Mouse (Mus musculus) embryonic facial prominence, embryonic 14.5 days (tissue): ENCODE results near the gene Sbno2. TPM values are rescaled to one million over a fixed set of nuclear protein-coding genes. Genes with fewer than 3 reads are reported as not detected.

Experiments used
- ATAC-seq: fragments of 200-750 bp; cut with Nextera tagmentation; 2 replicates; pipeline ENCODE4 v1.8.0; 2017; ENCODE audit warnings: low read depth, moderate number of reproducible peaks, moderate TSS enrichment
- DNase-seq: peaks from one replicate; pipeline ENCODE4 v3.0.0-alpha.2; 2015; ENCODE audit warnings: low spot score
- H3K27ac ChIP-seq: fragments of 300-500 bp; sonication (generic); replicated peaks from 2 replicates; pipeline ENCODE4 v1.5.1; 2014; ENCODE audit warnings: low read depth, mild to moderate bottlenecking, low read length, moderate library complexity
- H3K27me3 ChIP-seq: fragments of 300-500 bp; sonication (generic); replicated peaks from 2 replicates; pipeline ENCODE4 v1.6.1; 2014; ENCODE audit warnings: low read length; ENCODE audit not compliant: control insufficient read depth, insufficient read depth
- H3K36me3 ChIP-seq: fragments of 300-500 bp; sonication (generic); 2 replicates; pipeline ENCODE4 v1.6.1; 2014; ENCODE audit warnings: low read length, mixed read lengths; ENCODE audit not compliant: control insufficient read depth, insufficient read depth
- H3K4me1 ChIP-seq: fragments of 300-500 bp; sonication (generic); 2 replicates; pipeline ENCODE4 v1.6.1; 2014; ENCODE audit warnings: antibody characterized with exemption, low read length; ENCODE audit not compliant: control insufficient read depth, insufficient read depth
- H3K4me2 ChIP-seq: fragments of 300-500 bp; sonication (generic); 2 replicates; pipeline ENCODE4 v1.6.1; 2014; ENCODE audit warnings: low read depth, mild to moderate bottlenecking, low read length, moderate library complexity, mixed read lengths
- H3K4me3 ChIP-seq: fragments of 300-500 bp; sonication (generic); 2 replicates; pipeline ENCODE4 v1.5.1; 2014; ENCODE audit warnings: low read depth, mild to moderate bottlenecking, low read length
- H3K9ac ChIP-seq: fragments of 300-500 bp; sonication (generic); 2 replicates; pipeline ENCODE4 v1.6.1; 2014; ENCODE audit warnings: low read depth, mild to moderate bottlenecking, low read length, moderate library complexity, mixed read lengths
- H3K9me3 ChIP-seq: fragments of 300-500 bp; sonication (generic); 2 replicates; pipeline ENCODE4 v1.6.1; 2016; ENCODE audit warnings: low read length; ENCODE audit not compliant: control insufficient read depth
- WGBS: fragments of 180-500 bp; shearing (Covaris S2); extraction: QIAGEN DNeasy Blood & Tissue Kit; methylation state at CpG from one replicate; pipeline ENCODE4 v1.1.7; 2014; 5-methylcytosine and 5-hydroxymethylcytosine counted together
- polyA plus RNA-seq: library from polyadenylated mRNA; unstranded; fragments of >200 nt; fragmentation: Nextera tagmentation; extraction: Ambion mirVana; gene quantifications from 2 replicates; pipeline ENCODE4 v1.2.1, GENCODE M21; 2014

The Sbno2 gene
- polyA plus RNA-seq, 1 experiment from 2014 or later, result 14.1 TPM

DNA sequence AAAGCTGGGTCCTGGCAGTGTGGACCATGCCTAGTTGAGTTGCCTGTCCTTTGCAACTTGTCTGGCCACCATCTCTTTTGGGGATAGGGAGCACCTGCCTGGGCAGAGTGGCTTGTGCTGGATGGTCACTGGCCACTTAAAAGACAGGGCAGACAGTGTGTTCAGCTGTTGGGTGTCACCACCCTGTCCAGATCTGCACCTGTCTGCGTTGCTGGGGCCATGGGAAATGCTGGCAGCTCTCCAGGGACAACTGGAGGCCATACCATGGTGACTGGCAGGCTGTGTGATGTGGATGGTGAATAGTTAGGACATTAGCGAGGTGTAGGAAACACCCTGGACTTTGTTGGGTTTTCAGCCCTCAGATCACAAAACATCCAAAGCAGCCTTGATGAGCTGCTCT, 14.8 kb upstream of the Sbno2 start:
- Histone ChIP-seq H3K9me3 (no peaks in the 10 kb centered on the region), H3K36me3 (peaks cover 54% of the 10 kb centered on the region), H3K27ac (no peak overlapping the region), H3K4me2 (no peak overlapping the region), H3K27me3 (no peaks in the 10 kb centered on the region), H3K9ac (no peak overlapping the region), H3K4me3 (no peak overlapping the region), H3K4me1 (peaks cover 15% of the 10 kb centered on the region)
- ATAC-seq (no peak), DNase-seq (no peak)
- 79% methylated on average over 2 of the region's 2 CpGs for WGBS

DNA sequence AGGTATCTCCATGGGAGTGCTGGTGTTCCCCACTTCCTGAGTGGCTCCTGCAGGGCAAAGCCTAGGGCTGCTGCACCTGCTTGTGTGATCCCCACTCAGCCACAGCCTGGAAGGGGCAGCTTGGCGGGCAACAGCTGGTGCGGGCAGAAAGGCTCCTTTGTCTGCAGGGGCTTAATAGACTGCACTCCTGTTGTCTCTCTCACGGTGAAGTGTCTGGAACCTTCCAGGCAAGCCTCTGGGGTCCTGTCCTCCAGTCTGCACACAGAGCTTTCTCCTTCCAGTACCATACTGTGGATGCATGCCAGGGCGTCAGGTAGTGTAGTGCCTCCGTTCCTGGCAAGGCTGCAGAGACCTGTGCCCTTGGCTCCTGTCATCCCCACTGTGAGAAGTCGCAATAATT, 13.2 kb upstream of the Sbno2 start:
- peak overlapping the region; percentile 90 for H3K4me2 ChIP-seq
- no peak for ATAC-seq
- peak overlapping the region; percentile 28; the same call in 1 of the 2 replicates for H3K27ac ChIP-seq
- no peak for DNase-seq
- WGBS, result 60% methylated on average over 6 of the region's 6 CpGs
- H3K36me3 ChIP-seq, result peaks cover 38% of the 10 kb centered on the region
- H3K9me3 ChIP-seq, result no peaks in the 10 kb centered on the region
- H3K4me3 ChIP-seq, result peak overlapping the region; percentile 99
- no peaks in the 10 kb centered on the region for H3K27me3 ChIP-seq
- H3K9ac ChIP-seq, result peak overlapping the region; percentile 95
- H3K4me1 ChIP-seq, result peaks cover 15% of the 10 kb centered on the region

DNA sequence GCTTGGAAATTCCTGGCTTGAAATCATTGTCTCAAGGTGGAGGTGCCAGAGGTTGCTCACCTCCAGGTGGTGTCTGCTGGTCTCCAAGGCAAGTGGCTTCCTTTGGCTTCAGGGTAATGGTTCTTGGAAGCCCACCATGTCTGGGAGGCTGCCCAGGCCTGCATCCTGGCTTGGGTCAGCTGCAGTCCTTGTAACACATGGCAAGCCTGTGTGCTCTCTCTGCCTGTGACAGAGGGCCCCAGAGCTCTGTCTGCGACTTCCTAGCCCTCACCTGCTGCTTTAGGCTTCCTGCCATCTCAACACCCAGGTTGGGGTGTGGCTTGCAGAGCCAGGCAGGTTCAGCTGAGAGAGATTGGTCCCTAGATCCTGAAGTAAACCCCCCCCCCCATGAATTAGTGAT, 12.4 kb upstream of the Sbno2 start:
- Histone ChIP-seq H3K9me3 (no peaks in the 10 kb centered on the region), H3K4me2 (peak overlapping the region; percentile 90), H3K4me1 (peaks cover 15% of the 10 kb centered on the region), H3K27ac (peak overlapping the region; percentile 28), H3K9ac (peak overlapping the region; percentile 95), H3K27me3 (no peaks in the 10 kb centered on the region), H3K4me3 (peak overlapping the region; percentile 99), H3K36me3 (peaks cover 37% of the 10 kb centered on the region)
- ATAC-seq (no peak), DNase-seq (no peak)
- 58% methylated on average over 1 of the region's 1 CpGs for WGBS

DNA sequence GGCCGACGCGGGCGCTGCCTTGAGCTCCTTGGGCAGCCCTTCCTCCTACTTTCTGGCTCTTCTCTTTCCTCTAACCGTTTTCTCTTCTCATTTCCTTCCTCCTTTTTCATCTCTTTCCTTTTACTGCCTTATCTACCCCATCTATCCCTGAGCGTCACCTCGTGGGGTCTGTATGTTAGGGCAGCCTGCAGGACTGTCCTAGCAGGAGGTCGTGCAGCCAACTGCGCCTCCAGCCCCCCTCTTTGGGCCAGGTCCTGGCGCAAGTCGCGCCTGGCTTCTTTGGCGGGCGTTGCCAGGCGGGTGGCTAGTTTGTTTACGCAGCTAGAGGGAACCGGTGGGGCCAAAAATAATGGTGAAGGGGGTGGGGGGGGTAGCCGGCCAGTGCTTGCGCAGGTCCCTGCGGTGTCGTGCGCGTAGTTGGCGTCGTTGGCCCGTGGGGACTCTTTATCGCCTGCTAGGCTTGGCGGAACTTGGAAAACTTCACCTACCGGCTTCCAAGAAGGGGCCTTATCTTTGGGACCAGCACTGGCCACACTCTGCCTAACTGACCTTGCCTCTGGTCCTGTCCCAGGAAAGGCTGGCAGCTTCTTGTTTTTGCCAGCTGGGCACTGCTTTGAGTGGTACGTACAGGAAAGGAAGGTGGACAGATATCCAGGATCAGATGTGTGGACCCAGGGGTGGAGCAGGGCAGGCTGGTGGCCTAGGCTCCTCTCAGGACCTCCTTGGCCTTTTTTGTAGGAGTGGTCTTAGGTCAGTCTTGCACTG, 11.7 kb upstream of the Sbno2 start:
- ATAC-seq (no peak), DNase-seq (no peak)
- Histone ChIP-seq H3K9ac (peak overlapping the region; percentile 95), H3K4me3 (peak overlapping the region; percentile 99), H3K36me3 (peaks cover 35% of the 10 kb centered on the region), H3K9me3 (no peaks in the 10 kb centered on the region), H3K27me3 (no peaks in the 10 kb centered on the region), H3K4me2 (peak overlapping the region; percentile 90), H3K4me1 (peaks cover 15% of the 10 kb centered on the region), H3K27ac (peak overlapping the region; percentile 28; the same call in 1 of the 2 replicates)
- WGBS, result 2% methylated on average over 27 of the region's 30 CpGs

DNA sequence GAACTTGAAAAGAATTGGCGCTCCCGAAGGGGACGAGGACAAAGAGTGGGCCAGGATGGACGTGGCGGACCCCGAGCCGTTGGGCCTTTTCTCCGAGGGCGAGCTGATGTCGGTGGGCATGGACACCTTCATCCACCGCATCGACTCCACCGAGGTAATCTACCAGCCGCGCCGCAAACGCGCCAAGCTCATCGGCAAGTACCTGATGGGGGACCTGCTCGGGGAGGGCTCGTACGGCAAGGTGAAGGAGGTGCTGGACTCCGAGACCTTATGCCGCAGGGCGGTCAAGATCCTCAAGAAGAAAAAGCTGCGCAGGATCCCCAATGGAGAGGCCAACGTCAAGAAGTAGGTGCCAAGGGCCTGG, 11.2 kb upstream of the Sbno2 start:
- Histone ChIP-seq H3K4me1 (peaks cover 15% of the 10 kb centered on the region), H3K4me3 (peak overlapping the region; percentile 99), H3K9ac (peak overlapping the region; percentile 95), H3K27me3 (no peaks in the 10 kb centered on the region), H3K4me2 (peak overlapping the region; percentile 90), H3K36me3 (peaks cover 30% of the 10 kb centered on the region), H3K9me3 (no peaks in the 10 kb centered on the region), H3K27ac (no peak overlapping the region)
- ATAC-seq (no peak), DNase-seq (no peak)
- under 1% methylated on average over 26 of the region's 27 CpGs for WGBS

DNA sequence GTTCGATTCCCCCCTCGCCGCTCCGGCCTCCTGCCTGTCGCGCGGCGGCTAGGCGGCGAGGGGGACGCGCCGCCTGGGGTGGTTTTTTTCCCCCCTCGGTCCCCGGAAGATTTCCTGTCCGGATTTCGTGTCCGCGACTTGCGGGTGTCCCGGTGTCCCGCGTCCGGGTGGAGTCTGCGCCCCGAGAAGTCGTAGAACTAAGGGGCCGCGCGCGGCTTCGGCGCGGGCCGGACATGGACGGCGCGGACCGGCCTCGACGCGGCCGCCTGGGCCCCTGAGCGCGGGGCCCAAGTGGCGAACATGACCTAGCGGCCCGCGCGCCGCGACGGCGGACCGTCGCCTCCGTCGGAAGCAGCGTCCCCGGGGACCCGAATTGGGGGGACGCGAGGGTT, 10.6 kb upstream of the Sbno2 start:
- H3K36me3 ChIP-seq, result peaks cover 24% of the 10 kb centered on the region; the same call in 1 of the 2 replicates
- no peaks in the 10 kb centered on the region for H3K9me3 ChIP-seq
- peak overlapping the region; percentile 84 for H3K27ac ChIP-seq
- peak overlapping the region; percentile 95 for H3K9ac ChIP-seq
- WGBS, result 0% methylated on average over 46 of the region's 63 CpGs
- H3K4me1 ChIP-seq, result peaks cover 15% of the 10 kb centered on the region
- H3K4me2 ChIP-seq, result peak overlapping the region; percentile 90
- DNase-seq (no peak), ATAC-seq (no peak)
- H3K27me3 ChIP-seq, result no peaks in the 10 kb centered on the region
- peak overlapping the region; percentile 99 for H3K4me3 ChIP-seq

DNA sequence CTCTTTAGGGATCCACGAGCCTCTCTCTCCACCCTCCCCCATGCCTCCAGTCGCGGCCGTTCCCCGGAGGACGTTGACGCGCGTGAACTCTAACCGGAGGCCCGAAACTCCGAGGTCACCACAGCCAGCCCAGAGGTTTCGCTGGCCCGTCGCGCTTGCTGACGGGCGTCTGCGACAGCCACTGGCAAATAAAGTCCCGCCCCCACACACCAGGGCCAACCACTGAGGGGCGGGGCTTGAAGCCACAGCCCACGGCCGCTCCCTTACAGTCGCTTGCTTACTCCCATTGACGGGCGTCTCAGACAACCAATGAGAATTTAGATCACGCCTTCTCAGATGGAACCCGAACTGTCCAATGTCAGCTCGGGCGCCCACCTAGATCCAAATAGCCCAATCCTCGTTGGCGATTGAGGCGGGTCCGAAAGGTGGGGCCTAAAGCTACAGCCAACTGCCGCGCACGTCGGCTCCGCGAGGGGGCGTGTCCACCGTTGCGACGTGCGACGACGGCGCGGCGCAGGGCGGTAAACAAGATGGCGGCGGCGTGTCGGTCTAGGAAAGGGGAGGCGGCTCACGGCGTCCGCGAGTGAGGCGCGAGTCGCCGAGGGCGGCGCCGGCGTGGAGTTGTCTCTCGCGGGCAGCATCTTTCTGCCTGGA, 10.0 kb upstream of the Sbno2 start, which contains the start of gene Stk11:
Gene Stk11, plus strand, starts transcription at position 514 of the 654 bp plus-strand sequence.
- DNase-seq (peak; percentile 100), ATAC-seq (peak; percentile 98)
- H3K9me3 ChIP-seq, result no peaks in the 10 kb centered on the region
- H3K4me3 ChIP-seq, result peak within 1 kb of the TSS; percentile 99
- no peaks in the 10 kb centered on the region for H3K27me3 ChIP-seq
- 1% methylated on average over 49 of the region's 70 CpGs for WGBS
- peaks cover 19% of the 10 kb centered on the region; the same call in 1 of the 2 replicates for H3K36me3 ChIP-seq
- H3K9ac ChIP-seq, result peak within 1 kb of the TSS; percentile 95
- peak within 1 kb of the TSS; percentile 90 for H3K4me2 ChIP-seq
- peak within 1 kb of the TSS; percentile 84 for H3K27ac ChIP-seq
- peaks cover 15% of the 10 kb centered on the region for H3K4me1 ChIP-seq

DNA sequence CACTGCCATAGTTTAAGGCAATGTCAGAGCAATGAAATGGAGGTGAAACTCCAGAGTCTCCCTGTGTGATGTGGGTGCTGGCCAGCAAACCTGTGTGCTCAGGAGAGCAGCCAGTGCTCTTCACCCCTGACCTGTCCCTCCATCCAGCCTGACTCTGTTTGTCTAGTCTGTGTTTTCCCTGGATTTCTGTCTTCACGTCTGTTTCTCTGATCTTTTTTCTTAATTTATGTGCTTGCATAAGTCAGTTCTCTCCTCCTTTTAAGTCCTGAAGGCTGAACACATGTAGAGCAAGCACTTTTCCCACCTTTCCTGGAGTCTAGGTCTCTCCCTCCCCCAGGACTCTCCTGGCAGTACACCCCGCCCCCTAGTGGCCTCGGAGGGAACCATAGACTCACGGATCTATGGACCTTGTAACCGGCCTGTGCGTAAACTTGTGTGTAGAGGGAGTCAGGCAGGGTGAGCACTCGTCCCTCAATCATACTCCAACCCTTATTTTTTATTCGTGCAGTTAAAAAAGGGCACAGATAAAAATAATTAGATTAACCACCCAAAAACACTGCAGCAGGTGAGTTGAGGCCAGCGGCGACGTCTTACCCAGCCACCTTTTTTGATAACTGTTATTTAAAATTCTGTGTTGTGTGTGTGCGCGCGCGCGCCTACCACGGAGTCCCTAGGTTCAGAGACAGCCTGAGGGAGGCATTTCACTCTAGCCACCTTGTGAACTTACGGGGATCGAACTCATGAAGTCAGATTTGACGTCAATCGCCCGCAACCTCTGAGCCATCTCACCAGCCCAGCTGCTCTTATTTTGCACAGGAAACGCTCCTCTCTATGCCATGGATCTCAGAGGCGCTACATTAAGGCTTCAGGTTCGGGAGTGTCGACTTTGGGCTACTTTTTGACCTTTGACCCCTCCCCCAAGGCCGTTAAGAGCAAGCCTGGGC, 9.2 kb upstream of the Sbno2 start:
- H3K36me3 ChIP-seq, result peaks cover 12% of the 10 kb centered on the region; the same call in 1 of the 2 replicates
- DNase-seq, result peak; percentile 96
- peak overlapping the region; percentile 83 for H3K27ac ChIP-seq
- peak overlapping the region; percentile 54 for H3K4me2 ChIP-seq
- H3K4me1 ChIP-seq, result peaks cover 15% of the 10 kb centered on the region
- peak overlapping the region; percentile 99 for H3K4me3 ChIP-seq
- H3K9me3 ChIP-seq, result no peaks in the 10 kb centered on the region
- peak; percentile 47 for ATAC-seq
- H3K27me3 ChIP-seq, result no peaks in the 10 kb centered on the region
- 4% methylated on average over 27 of the region's 27 CpGs for WGBS
- peak overlapping the region; percentile 50 for H3K9ac ChIP-seq
